Mouse (Mus musculus) megakaryocyte-erythroid progenitor cell, adult 5-6 weeks (primary cell): ENCODE results near the gene Nab2. TPM values are rescaled to one million over a fixed set of nuclear protein-coding genes. Genes with fewer than 3 reads are reported as not detected.

Source experiments
- ATAC-seq: replicated peaks from 2 replicates; pipeline ENCODE4 v1.8.0; 2016; ENCODE audit warnings: mild to moderate bottlenecking, inconsistent platforms; ENCODE audit not compliant: severe bottlenecking, poor library complexity, low FRiP score, low TSS enrichment
- total RNA-seq, 2 experiments: library from RNA; stranded (forward) in 1 of 2; stranded (reverse) in 1 of 2; fragments of 200-1000, 215-1000 nt in 1 of 2; fragments of >200 nt in 1 of 2; fragmentation: Nextera tagmentation in 1 of 2; gene quantifications; 2 replicates each; pipeline ENCODE4 v1.2.3; 2014 to 2017

The Nab2 gene
- total RNA-seq, 2 experiments from 2014 or later, result 2.2 TPM; not detected in 1

GRCm38 (mm10) chr10:127619941-127620405, 48.4 kb downstream of the Nab2 start:
- no peak for ATAC-seq

GRCm38 (mm10) chr10:127619119-127619721, 49.1 kb downstream of the Nab2 start:
- no peak for ATAC-seq

- no peak for ATAC-seq
Measured at GRCm38 (mm10) chr10:127618173-127618572, 50.2 kb downstream of the Nab2 start.

GRCm38 (mm10) chr10:127617294-127617693, 51.1 kb downstream of the Nab2 start:
- no peak for ATAC-seq

GRCm38 (mm10) chr10:127616261-127616679, 52.1 kb downstream of the Nab2 start:
- no peak for ATAC-seq

- ATAC-seq, result no peak
Measured at GRCm38 (mm10) chr10:127615591-127615990, 52.8 kb downstream of the Nab2 start.

- ATAC-seq, result no peak
Measured at GRCm38 (mm10) chr10:127615034-127615374, 53.4 kb downstream of the Nab2 start.

GRCm38 (mm10) chr10:127614236-127615033, 53.9 kb downstream of the Nab2 start:
- no peak for ATAC-seq

GRCm38 (mm10) chr10:127612079-127612775, 56.1 kb downstream of the Nab2 start:
- ATAC-seq, result peak; percentile 35

Other genes starting within 250 kb of the Nab2 start
- not detected in 2 replicates for gene Stac3, start 166.9 kb downstream of the Nab2 start, total RNA-seq (2014; fragmentation: Nextera tagmentation)
- gene Stac3, start 166.9 kb downstream of the Nab2 start, total RNA-seq (2017), result not detected in 2 replicates
- not detected in 2 replicates for gene Ndufa4l2, start 153.6 kb downstream of the Nab2 start, total RNA-seq (2014; fragmentation: Nextera tagmentation)
- gene Ndufa4l2, start 153.6 kb downstream of the Nab2 start, total RNA-seq (2017), result not detected in 2 replicates
- 159 and 164 TPM in 2 replicates for gene Shmt2, start 146.1 kb downstream of the Nab2 start, total RNA-seq (2014; fragmentation: Nextera tagmentation)
- 76.6 and 87.1 TPM in 2 replicates for gene Shmt2, start 146.1 kb downstream of the Nab2 start, total RNA-seq (2017)
- gene Nxph4, start 134.0 kb downstream of the Nab2 start, total RNA-seq (2014; fragmentation: Nextera tagmentation), result not detected in 2 replicates
- not detected in 2 replicates for gene Nxph4, start 134.0 kb downstream of the Nab2 start, total RNA-seq (2017)
- 0.26 TPM in 1 of 2 replicates, not detected in the other for gene Lrp1, start 47.4 kb downstream of the Nab2 start, total RNA-seq (2014; fragmentation: Nextera tagmentation)
- gene Lrp1, start 47.4 kb downstream of the Nab2 start, total RNA-seq (2017), result 0.04 TPM in 1 of 2 replicates, not detected in the other
- gene Stat6, start 25.6 kb downstream of the Nab2 start, total RNA-seq (2014; fragmentation: Nextera tagmentation), result 51.7 and 57.9 TPM in 2 replicates
- gene Stat6, start 25.6 kb downstream of the Nab2 start, total RNA-seq (2017), result 32.2 and 35.3 TPM in 2 replicates
- 19.4 and 22.7 TPM in 2 replicates for gene Nemp1, start 1.7 kb downstream of the Nab2 start, total RNA-seq (2014; fragmentation: Nextera tagmentation)
- gene Nemp1, start 1.7 kb downstream of the Nab2 start, total RNA-seq (2017), result 17.6 and 35.2 TPM in 2 replicates
- gene Myo1a, start 36.6 kb upstream of the Nab2 start, total RNA-seq (2014; fragmentation: Nextera tagmentation), result 0.79 and 1.4 TPM in 2 replicates
- not detected in 2 replicates for gene Myo1a, start 36.6 kb upstream of the Nab2 start, total RNA-seq (2017)
- 3.5 and 9.5 TPM in 2 replicates for gene Tac2, start 55.9 kb upstream of the Nab2 start, total RNA-seq (2014; fragmentation: Nextera tagmentation)
- gene Tac2, start 55.9 kb upstream of the Nab2 start, total RNA-seq (2017), result 0.91 and 2.3 TPM in 2 replicates
- 6.9 and 10.2 TPM in 2 replicates for gene Zbtb39, start 71.0 kb upstream of the Nab2 start, total RNA-seq (2014; fragmentation: Nextera tagmentation)
- 3.0 and 3.4 TPM in 2 replicates for gene Zbtb39, start 71.0 kb upstream of the Nab2 start, total RNA-seq (2017)
- gene Gpr182, start 83.2 kb upstream of the Nab2 start, total RNA-seq (2014; fragmentation: Nextera tagmentation), result not detected in 2 replicates
- gene Gpr182, start 83.2 kb upstream of the Nab2 start, total RNA-seq (2017), result not detected in 2 replicates
- gene Rdh1, start 91.2 kb upstream of the Nab2 start, total RNA-seq (2014; fragmentation: Nextera tagmentation), result 0.24 TPM in 1 of 2 replicates, not detected in the other
- 0.05 TPM in 1 of 2 replicates, not detected in the other for gene Rdh1, start 91.2 kb upstream of the Nab2 start, total RNA-seq (2017)
- not detected in 2 replicates for gene Rdh16f1, start 91.2 kb upstream of the Nab2 start, total RNA-seq (2014; fragmentation: Nextera tagmentation)
- not detected in 2 replicates for gene Rdh16f1, start 91.2 kb upstream of the Nab2 start, total RNA-seq (2017)
- 0.79 TPM in 1 of 2 replicates, not detected in the other for gene Rdh9, start 107.8 kb upstream of the Nab2 start, total RNA-seq (2014; fragmentation: Nextera tagmentation)
- 0.76 TPM in 1 of 2 replicates, not detected in the other for gene Rdh9, start 107.8 kb upstream of the Nab2 start, total RNA-seq (2017)
- not detected in 2 replicates for gene Rdh16, start 132.6 kb upstream of the Nab2 start, total RNA-seq (2014; fragmentation: Nextera tagmentation)
- not detected in 2 replicates for gene Rdh16, start 132.6 kb upstream of the Nab2 start, total RNA-seq (2017)
- not detected in 2 replicates for gene Rdh19, start 181.4 kb upstream of the Nab2 start, total RNA-seq (2014; fragmentation: Nextera tagmentation)
- gene Rdh19, start 181.4 kb upstream of the Nab2 start, total RNA-seq (2017), result not detected in 2 replicates
- gene Rdh16f2, start 197.9 kb upstream of the Nab2 start, total RNA-seq (2014; fragmentation: Nextera tagmentation), result not detected in 2 replicates
- not detected in 2 replicates for gene Rdh16f2, start 197.9 kb upstream of the Nab2 start, total RNA-seq (2017)
- not detected in 2 replicates for gene Rdh7, start 220.2 kb upstream of the Nab2 start, total RNA-seq (2014; fragmentation: Nextera tagmentation)
- not detected in 2 replicates for gene Rdh7, start 220.2 kb upstream of the Nab2 start, total RNA-seq (2017)
- not detected in 2 replicates for gene Sdr9c7, start 229.9 kb upstream of the Nab2 start, total RNA-seq (2014; fragmentation: Nextera tagmentation)
- gene Sdr9c7, start 229.9 kb upstream of the Nab2 start, total RNA-seq (2017), result not detected in 2 replicates